15 mouse cellular contexts compared by ENCODE assay signal in genomic region chr13:115035387-115035786, GRCm38 (mm10).
"Had no signal": no experiment of that assay in that cellular context is flagged by ENCODE, and none has a peak within 500 bp of the region (broad histone marks: within the 10 kb centered on the region; RNA-seq: fewer than 3 reads in every experiment).

No protein-coding gene starts in this region.

- H3K9ac ChIP-seq: neural tube, embryonic 15.5 days; stomach, embryonic 15.5 days had no signal

- H3K27ac ChIP-seq: neural tube, embryonic 15.5 days; stomach, embryonic 15.5 days; stomach, postnatal 0 days had no signal

- H3K36me3 ChIP-seq: neural tube, embryonic 15.5 days; stomach, embryonic 15.5 days had no signal

- H3K4me2 ChIP-seq: neural tube, embryonic 15.5 days; stomach, embryonic 15.5 days had no signal

- H3K4me1 ChIP-seq: stomach, embryonic 15.5 days had no signal

- H3K27me3 ChIP-seq: neural tube, embryonic 15.5 days; stomach, embryonic 15.5 days had no signal

- H3K4me3 ChIP-seq: neural tube, embryonic 15.5 days; stomach, embryonic 15.5 days had no signal

- H3K9me3 ChIP-seq: neural tube, embryonic 15.5 days; stomach, embryonic 15.5 days had no signal

- DNase-seq: retina, postnatal 1 day; right cerebral cortex, adult 18-20 months; right cerebral cortex, postnatal 14 days; right cerebral cortex, postnatal 25 days; right cerebral cortex, postnatal 4 days; spleen, adult 18-20 months; thymus, adult 18-20 months; thymus, adult 2 months; thymus, postnatal 14 days; thymus, postnatal 25 days; thymus, postnatal 36 days; thymus, postnatal 4 days had no signal
